Mouse (Mus musculus): ENCODE data around the gene Psmd12. TPM values are rescaled to one million over a fixed set of nuclear protein-coding genes. Genes with fewer than 3 reads are reported as not detected.
A peak's percentile ranks its signal among the peaks of the same experiment; 100 is the strongest.

The Psmd12 gene
- 221 and 225 TPM in 2 replicates for polyA plus RNA-seq (2016; fragmentation: Nextera tagmentation; extraction: Ambion mirVana)

DNA sequence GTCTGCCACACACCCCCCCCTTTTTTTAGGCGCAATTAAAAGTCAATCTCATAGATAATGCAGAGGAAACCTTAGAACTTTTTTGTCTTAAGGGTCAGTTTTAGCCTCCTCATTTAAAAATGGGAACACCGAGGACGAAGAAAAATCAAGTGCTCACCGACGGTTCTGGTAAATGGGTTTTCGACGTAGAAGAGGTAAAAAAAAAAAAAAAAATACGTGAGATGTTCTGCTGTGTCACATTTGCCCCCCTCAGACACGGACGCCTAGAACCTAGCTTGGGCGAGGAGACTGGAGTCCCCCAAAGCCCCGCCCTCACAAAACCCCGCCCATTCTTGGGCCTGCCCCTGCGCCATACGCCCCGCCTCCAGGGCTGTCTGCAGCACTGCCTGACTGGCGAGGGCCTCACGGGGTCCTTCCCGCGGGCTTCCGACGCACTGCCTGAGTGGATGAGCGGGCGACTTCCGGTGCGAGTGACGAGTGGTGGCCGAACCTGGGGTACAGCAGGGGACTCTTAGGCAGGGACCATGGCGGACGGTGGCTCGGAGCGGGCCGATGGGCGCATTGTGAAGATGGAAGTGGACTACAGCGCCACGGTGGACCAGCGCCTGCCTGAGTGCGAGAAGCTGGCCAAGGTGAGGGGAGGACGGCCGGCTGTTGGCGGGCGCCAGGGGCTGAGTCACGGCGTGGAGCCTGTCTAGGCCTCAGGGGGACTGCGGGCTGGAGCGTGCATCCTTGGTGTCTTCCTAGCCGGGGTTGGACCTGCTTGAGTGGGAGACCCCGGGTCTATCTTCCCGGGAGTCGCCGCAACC, at the start of gene Psmd12:
Gene Psmd12 (plus strand): TSS at position 432 of the 809 bp plus-strand sequence.
- peak; percentile 99 for DNase-seq (ENCODE audit: low spot score)
- under 1% methylated on average over 51 of the region's 51 CpGs for WGBS
- H3K27ac ChIP-seq (replicated peaks): peak within 1 kb of the TSS; percentile 96
- peak within 1 kb of the TSS; percentile 98 for H3K4me3 ChIP-seq
- peaks cover 21% of the 10 kb centered on the region for H3K4me1 ChIP-seq
- H3K9me3 ChIP-seq: no peaks in the 10 kb centered on the region
- 0 out of 2 replicates have a peak, but pooled peaks cover 8% of the 10 kb centered on the region for H3K36me3 ChIP-seq (replicated peaks)
- no peaks in the 10 kb centered on the region for H3K27me3 ChIP-seq (replicated peaks; ENCODE audit: low read depth, poor library complexity, severe bottlenecking)

DNA sequence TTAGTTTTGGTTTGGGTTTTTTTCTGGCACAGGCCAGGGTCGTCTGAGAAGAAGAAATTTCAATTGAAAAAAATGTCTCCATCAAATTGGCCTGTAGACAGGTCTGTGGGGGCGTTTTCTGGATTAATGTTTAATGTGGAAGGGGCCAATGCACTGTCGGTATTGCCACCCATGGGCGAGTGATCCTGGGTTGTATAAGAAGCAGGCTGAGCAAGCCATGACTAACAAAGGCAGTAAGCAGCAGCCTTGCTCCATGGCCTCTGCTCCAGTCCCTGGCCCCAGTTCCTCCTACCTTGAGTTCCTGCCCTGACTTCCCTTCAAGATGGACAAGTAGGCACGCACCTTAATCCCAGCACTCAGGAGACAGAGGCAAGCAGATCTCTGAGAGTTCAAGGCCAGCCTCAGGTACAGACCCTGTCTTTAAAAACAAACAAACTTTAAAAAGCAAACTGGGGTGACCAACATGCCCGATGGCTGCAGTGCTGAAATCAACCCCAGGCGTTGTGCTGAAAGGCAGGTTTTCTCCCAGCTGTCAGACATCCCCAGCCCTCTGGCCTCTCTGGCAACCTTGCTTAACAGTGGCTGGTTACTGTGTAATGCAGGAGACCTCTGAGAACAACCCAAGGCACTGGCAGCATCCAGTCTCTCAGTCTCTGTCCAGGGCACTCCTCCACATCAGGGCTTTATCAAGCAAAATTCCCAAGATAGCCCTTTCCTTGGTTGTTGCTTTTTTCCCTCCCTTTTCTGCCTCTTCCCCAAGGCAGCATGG, 47.9 kb upstream of the Psmd12 start:
- no peak overlapping the region for H3K27ac ChIP-seq (replicated peaks)
- no peaks in the 10 kb centered on the region for H3K9me3 ChIP-seq
- H3K4me1 ChIP-seq: peaks cover 20% of the 10 kb centered on the region
- 85% methylated on average over 7 of the region's 7 CpGs for WGBS
- H3K4me3 ChIP-seq: no peak overlapping the region
- H3K36me3 ChIP-seq (replicated peaks): peaks cover 26% of the 10 kb centered on the region; the same call in 1 of the 2 replicates
- no peaks in the 10 kb centered on the region for H3K27me3 ChIP-seq (replicated peaks; ENCODE audit: low read depth, poor library complexity, severe bottlenecking)
- DNase-seq (ENCODE audit: low spot score): no peak

DNA sequence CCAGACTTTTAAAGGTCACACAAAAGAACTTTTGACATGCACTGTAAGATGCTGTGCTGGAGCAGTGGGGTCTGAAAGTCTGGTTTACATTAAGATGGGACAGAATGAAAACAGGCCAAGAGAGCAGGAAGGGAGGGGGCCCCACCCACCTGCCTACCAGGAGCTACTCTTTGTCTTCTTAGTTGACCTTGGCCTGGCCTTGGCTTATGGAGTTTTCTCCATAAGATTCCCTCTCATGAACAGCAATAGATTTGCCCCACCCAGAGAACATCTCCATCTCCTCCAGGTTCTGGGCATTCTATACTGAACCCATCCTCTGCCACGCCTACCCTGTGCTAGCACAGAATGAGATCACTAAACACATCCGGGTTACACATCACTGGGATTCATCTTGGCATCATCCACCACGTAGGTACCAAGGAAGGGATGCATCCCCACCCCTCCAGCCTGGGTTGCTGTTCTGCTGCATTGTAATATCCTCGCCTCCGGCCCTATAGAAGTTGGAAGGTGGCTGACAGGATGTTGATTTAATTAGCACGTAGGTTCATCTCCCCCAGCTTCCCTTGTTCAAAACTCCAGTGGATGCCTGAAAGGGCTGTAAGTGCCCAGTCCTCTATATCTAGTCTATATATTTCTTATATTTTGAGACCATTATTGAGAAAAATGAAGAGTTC, 43.4 kb upstream of the Psmd12 start:
- Histone ChIP-seq H3K36me3 (replicated peaks) (peaks cover 16% of the 10 kb centered on the region; the same call in 1 of the 2 replicates), H3K4me3 (no peak overlapping the region), H3K27ac (replicated peaks) (0 out of 2 replicates have a peak overlapping the region, but pooled peaks have one; percentile 6), H3K4me1 (peaks cover 20% of the 10 kb centered on the region), H3K9me3 (peaks cover 4% of the 10 kb centered on the region; the same call in 1 of the 2 replicates), H3K27me3 (replicated peaks; ENCODE audit: low read depth, poor library complexity, severe bottlenecking) (no peaks in the 10 kb centered on the region)
- no peak for DNase-seq (ENCODE audit: low spot score)
- WGBS: 90% methylated on average over 6 of the region's 6 CpGs

DNA sequence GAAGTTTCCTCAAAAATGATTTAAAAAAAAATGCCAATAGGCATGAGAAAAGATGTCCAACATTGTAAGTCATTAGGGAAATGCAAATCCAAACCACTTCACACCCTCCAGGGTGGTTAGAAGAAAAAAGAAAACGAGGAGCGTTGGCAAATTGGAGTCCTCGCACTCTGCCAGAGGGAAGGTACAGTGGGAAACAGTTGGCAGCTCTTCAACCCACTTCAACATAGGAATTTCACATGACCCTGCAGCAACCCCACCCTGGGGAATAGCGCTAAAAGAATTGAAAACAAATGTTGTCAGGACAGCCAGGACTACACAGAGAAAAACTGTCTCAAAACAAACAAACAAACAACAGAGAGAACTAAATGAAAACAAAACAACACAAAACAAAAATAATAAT, 41.6 kb upstream of the Psmd12 start:
- Histone ChIP-seq H3K27ac (replicated peaks) (no peak overlapping the region), H3K36me3 (replicated peaks) (peaks cover 12% of the 10 kb centered on the region; the same call in 1 of the 2 replicates), H3K4me1 (peaks cover 12% of the 10 kb centered on the region), H3K27me3 (replicated peaks; ENCODE audit: low read depth, poor library complexity, severe bottlenecking) (no peaks in the 10 kb centered on the region), H3K9me3 (peaks cover 4% of the 10 kb centered on the region; the same call in 1 of the 2 replicates), H3K4me3 (no peak overlapping the region)
- DNase-seq (ENCODE audit: low spot score): no peak
- 73% methylated on average over 4 of the region's 4 CpGs for WGBS

DNA sequence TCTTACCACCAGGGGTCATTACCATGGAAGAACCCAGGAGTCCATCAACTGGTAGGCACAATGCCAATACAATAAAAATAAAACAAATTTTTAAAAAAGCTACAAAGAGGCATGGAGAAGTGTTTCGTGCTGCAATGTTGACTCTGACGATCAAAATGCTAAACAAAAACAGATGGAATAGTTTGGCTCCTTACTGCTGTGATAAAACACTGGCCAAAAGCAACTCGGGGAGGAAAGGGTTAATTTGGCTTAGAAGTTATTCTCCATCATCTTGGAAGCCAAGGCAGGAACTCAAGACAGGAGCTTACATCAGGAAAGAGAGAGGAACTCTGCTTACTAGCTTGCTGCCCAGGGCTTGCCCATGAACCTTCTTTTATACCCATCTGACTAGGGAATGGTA, 41.1 kb upstream of the Psmd12 start:
- no peak for DNase-seq (ENCODE audit: low spot score)
- H3K36me3 ChIP-seq (replicated peaks): peaks cover 12% of the 10 kb centered on the region; the same call in 1 of the 2 replicates
- H3K4me3 ChIP-seq: no peak overlapping the region
- 70% methylated on average over 3 of the region's 3 CpGs for WGBS
- peaks cover 8% of the 10 kb centered on the region for H3K4me1 ChIP-seq
- H3K27ac ChIP-seq (replicated peaks): no peak overlapping the region
- H3K27me3 ChIP-seq (replicated peaks; ENCODE audit: low read depth, poor library complexity, severe bottlenecking): no peaks in the 10 kb centered on the region
- H3K9me3 ChIP-seq: peaks cover 4% of the 10 kb centered on the region; the same call in 1 of the 2 replicates

DNA sequence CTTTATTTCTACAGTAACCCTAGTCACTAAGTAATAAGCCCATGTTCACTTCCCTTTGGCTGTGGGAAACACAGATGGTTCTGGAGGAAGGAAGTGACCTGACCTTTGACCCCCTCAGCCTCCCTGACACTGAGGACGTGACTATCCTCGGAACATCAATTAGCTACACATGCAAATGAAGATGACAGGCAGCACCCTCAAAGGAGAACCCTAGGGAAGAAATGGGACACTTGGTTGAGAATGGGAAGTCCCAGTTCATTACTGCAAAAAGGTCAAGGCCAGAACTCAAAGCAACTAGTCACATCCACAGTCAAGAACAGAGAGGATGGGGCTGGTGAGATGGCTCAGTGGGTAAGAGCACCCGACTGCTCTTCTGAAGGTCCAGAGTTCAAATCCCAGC, 38.2 kb upstream of the Psmd12 start:
- H3K27me3 ChIP-seq (replicated peaks; ENCODE audit: low read depth, poor library complexity, severe bottlenecking): no peaks in the 10 kb centered on the region
- H3K4me1 ChIP-seq: peaks cover 1% of the 10 kb centered on the region
- no peak for DNase-seq (ENCODE audit: low spot score)
- H3K36me3 ChIP-seq (replicated peaks): peaks cover 4% of the 10 kb centered on the region; the same call in 1 of the 2 replicates
- H3K27ac ChIP-seq (replicated peaks): no peak overlapping the region
- H3K9me3 ChIP-seq: peaks cover 4% of the 10 kb centered on the region; the same call in 1 of the 2 replicates
- H3K4me3 ChIP-seq: no peak overlapping the region
- WGBS: 46% methylated on average over 3 of the region's 3 CpGs

DNA sequence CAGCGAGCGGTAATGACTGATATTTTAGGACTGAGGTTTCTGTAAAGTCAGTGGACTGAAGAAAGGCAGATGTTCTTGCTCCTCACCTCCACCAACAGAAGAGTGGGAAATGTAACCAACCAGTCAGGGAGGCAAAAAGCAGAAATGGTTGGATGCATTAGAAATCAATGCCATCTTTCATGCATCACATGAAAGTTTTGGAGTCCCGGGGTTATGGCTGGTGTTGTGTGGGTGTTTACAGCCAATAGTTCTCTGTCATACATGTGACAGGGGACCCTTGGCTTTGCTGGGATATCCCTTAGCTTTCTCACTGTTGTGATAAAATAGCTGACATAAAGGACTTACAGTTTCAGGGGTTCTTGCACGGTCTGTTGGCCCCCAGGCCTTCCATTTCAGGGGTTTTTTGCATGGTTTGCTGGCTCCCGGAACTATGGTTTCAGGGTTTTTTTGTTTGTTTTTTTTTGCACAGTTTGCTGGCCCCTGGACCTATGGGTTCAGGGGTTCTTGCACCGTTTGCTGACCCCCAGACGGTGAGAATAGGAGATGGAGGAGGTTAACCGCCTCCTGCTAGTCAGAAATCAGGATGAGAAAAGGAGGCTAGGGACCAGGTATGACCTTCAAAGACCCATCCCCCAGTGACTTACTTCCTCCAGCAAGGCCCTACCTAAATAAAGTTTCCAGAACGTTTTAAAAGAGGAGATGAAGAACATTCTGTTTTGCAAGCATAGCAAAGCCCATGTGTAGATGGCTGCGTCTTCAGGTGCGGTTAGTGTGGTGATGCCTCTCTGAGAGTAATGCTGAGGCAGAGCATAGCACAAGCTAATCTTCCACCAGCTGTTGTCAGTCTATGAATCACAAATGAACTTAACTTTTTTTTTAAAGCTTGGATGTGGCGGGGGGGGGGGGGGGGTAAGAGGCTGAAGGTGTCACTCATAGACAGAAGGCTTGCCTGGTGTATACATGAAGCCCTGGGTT, 35.9 kb upstream of the Psmd12 start:
- Histone ChIP-seq H3K36me3 (replicated peaks) (peaks cover 4% of the 10 kb centered on the region; the same call in 1 of the 2 replicates), H3K4me1 (peaks cover 4% of the 10 kb centered on the region), H3K27me3 (replicated peaks; ENCODE audit: low read depth, poor library complexity, severe bottlenecking) (no peaks in the 10 kb centered on the region), H3K4me3 (no peak overlapping the region), H3K9me3 (peaks cover 2% of the 10 kb centered on the region; the same call in 1 of the 2 replicates), H3K27ac (replicated peaks) (no peak overlapping the region)
- WGBS: 85% methylated on average over 12 of the region's 12 CpGs
- DNase-seq (ENCODE audit: low spot score): no peak

DNA sequence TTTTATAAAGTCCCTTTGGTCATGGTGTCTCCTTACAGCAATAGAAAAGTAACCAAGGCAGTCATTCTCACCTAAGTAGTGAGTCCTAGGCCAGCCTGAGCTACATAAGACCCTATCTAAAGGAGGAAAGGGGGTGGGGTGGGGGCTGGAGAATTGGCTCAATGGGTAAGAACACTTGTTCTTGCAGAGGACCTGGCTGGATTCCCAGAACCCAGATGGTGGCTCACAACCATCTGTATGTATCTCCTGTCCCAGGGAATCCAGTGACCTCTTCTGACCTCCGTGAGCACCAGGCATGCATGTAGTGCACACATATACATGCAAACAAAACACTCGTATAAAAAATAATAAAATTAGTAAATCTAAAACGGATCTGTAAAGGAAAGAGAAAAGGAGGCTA, 33.6 kb upstream of the Psmd12 start:
- Histone ChIP-seq H3K27me3 (replicated peaks; ENCODE audit: low read depth, poor library complexity, severe bottlenecking) (no peaks in the 10 kb centered on the region), H3K9me3 (no peaks in the 10 kb centered on the region), H3K27ac (replicated peaks) (no peak overlapping the region), H3K4me1 (peaks cover 17% of the 10 kb centered on the region), H3K4me3 (no peak overlapping the region), H3K36me3 (replicated peaks) (peaks cover 4% of the 10 kb centered on the region; the same call in 1 of the 2 replicates)
- DNase-seq (ENCODE audit: low spot score): no peak
- WGBS: 87% methylated on average over 3 of the region's 3 CpGs

DNA sequence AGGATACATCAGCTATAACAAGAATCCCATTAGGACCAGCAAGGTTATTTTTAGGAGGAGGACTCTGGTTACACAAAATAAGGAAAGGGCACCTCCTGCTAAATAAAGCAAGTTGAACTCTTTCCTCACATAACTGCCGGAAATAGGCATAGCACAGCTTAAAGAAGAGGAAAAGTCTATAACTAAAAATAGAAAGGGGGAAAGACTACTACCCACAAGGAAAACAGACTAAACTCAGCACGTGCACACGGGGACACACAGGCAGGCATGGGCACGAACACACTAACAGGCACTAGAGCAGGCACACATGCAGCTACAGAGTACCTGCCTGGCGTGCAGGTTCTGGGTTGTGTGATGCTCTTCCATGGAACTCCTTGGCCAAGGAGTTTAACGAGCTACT, 32.6 kb upstream of the Psmd12 start:
- WGBS: 88% methylated on average over 6 of the region's 6 CpGs
- H3K4me1 ChIP-seq: peaks cover 20% of the 10 kb centered on the region
- no peaks in the 10 kb centered on the region for H3K27me3 ChIP-seq (replicated peaks; ENCODE audit: low read depth, poor library complexity, severe bottlenecking)
- H3K27ac ChIP-seq (replicated peaks): no peak overlapping the region
- no peak for DNase-seq (ENCODE audit: low spot score)
- H3K4me3 ChIP-seq: no peak overlapping the region
- H3K36me3 ChIP-seq (replicated peaks): peaks cover 9% of the 10 kb centered on the region
- no peaks in the 10 kb centered on the region for H3K9me3 ChIP-seq

DNA sequence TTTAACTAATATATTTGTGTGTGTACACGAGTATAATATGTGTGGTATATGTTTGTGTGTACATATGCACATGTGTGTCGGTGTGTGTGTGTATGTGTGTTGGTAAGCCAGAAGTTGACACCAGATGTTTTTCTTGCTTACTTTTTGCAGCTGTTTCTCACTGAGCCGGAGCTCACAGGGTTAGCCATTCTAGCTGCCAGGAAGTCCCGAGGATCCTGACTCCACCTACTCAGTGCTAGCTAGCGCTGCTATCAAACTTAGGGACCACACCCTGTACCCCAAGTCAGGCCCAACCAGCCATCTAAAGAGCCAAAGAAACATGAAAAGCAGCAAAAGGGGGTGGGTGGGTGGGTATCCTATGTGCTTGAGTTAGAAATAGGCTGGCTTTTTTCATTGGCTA, 31.9 kb upstream of the Psmd12 start:
- Histone ChIP-seq H3K9me3 (no peaks in the 10 kb centered on the region), H3K27me3 (replicated peaks; ENCODE audit: low read depth, poor library complexity, severe bottlenecking) (no peaks in the 10 kb centered on the region), H3K4me1 (peaks cover 20% of the 10 kb centered on the region), H3K4me3 (no peak overlapping the region), H3K36me3 (replicated peaks) (peaks cover 14% of the 10 kb centered on the region), H3K27ac (replicated peaks) (no peak overlapping the region)
- 72% methylated on average over 5 of the region's 5 CpGs for WGBS
- DNase-seq (ENCODE audit: low spot score): no peak

DNA sequence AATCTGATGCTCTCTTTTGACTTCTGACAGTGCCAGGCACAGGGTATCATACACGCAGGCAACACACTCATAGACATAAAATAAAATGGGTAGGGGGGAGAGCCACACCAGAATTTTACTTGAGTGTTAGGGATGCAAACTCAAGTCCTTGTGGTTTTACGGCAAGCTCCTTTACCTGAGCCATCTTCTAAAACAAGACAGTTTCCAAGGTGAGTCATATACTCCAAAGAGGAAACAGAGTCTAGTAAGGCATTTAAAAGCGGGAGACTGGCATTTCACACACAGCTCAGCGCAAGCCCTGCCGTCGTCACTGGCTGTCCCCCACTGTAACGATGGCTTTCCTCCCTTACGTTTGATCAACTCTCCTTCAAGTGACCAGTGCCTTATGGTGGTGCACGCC, 31.4 kb upstream of the Psmd12 start:
- DNase-seq (ENCODE audit: low spot score): no peak
- 91% methylated on average over 9 of the region's 9 CpGs for WGBS
- no peak overlapping the region for H3K27ac ChIP-seq (replicated peaks)

More for the DNA sequence above, 31.4 kb upstream of the Psmd12 start:
- Histone ChIP-seq H3K27me3 (replicated peaks; ENCODE audit: low read depth, poor library complexity, severe bottlenecking) (no peaks in the 10 kb centered on the region), H3K36me3 (replicated peaks) (peaks cover 19% of the 10 kb centered on the region), H3K4me1 (peaks cover 20% of the 10 kb centered on the region), H3K4me3 (no peak overlapping the region), H3K9me3 (no peaks in the 10 kb centered on the region)

All from embryonic facial prominence, embryonic 10.5 days (tissue).